Mouse (Mus musculus): ENCODE data around the gene Gm12695. TPM values are rescaled to one million over a fixed set of nuclear protein-coding genes. Genes with fewer than 3 reads are reported as not detected.

Gene Gm12695
- not detected in 2 replicates for polyA plus RNA-seq (2016; fragmentation: Nextera tagmentation; extraction: Ambion mirVana)

GRCm38 (mm10) chr4:96785086-96785485 lies at the start of gene Gm12695:
TSS of gene Gm12695 (minus strand) at chr4:96785186.
- DNase-seq (ENCODE audit: low spot score): no peak
- 92% methylated on average over 3 of the region's 3 CpGs for WGBS
- Histone ChIP-seq H3K27me3 (replicated peaks; ENCODE audit: low read depth, poor library complexity, severe bottlenecking) (no peaks in the 10 kb centered on the region), H3K27ac (replicated peaks) (no peak within 1 kb of the TSS), H3K4me3 (no peak within 1 kb of the TSS), H3K9me3 (no peaks in the 10 kb centered on the region), H3K4me1 (peaks cover 6% of the 10 kb centered on the region), H3K36me3 (replicated peaks) (no peaks in the 10 kb centered on the region)

GRCm38 (mm10) chr4:96825540-96826045 lies 40.6 kb upstream of the Gm12695 start:
- no peak for DNase-seq (ENCODE audit: low spot score)
- no peak overlapping the region for H3K27ac ChIP-seq (replicated peaks)
- H3K9me3 ChIP-seq: no peaks in the 10 kb centered on the region
- 80% methylated on average over 4 of the region's 4 CpGs for WGBS
- no peak overlapping the region for H3K4me3 ChIP-seq
- no peaks in the 10 kb centered on the region for H3K4me1 ChIP-seq
- no peaks in the 10 kb centered on the region for H3K27me3 ChIP-seq (replicated peaks; ENCODE audit: low read depth, poor library complexity, severe bottlenecking)
- H3K36me3 ChIP-seq (replicated peaks): no peaks in the 10 kb centered on the region

- H3K4me1 ChIP-seq: no peaks in the 10 kb centered on the region
- H3K9me3 ChIP-seq: no peaks in the 10 kb centered on the region
- no peaks in the 10 kb centered on the region for H3K27me3 ChIP-seq (replicated peaks; ENCODE audit: low read depth, poor library complexity, severe bottlenecking)
- WGBS: 82% methylated on average over 6 of the region's 6 CpGs
- no peak overlapping the region for H3K27ac ChIP-seq (replicated peaks)
- no peak overlapping the region for H3K4me3 ChIP-seq
- H3K36me3 ChIP-seq (replicated peaks): no peaks in the 10 kb centered on the region
- no peak for DNase-seq (ENCODE audit: low spot score)
Measured at GRCm38 (mm10) chr4:96806824-96807808, 22.1 kb upstream of the Gm12695 start.

- Histone ChIP-seq H3K36me3 (replicated peaks) (no peaks in the 10 kb centered on the region), H3K4me3 (no peak overlapping the region), H3K27ac (replicated peaks) (no peak overlapping the region), H3K9me3 (no peaks in the 10 kb centered on the region), H3K4me1 (no peaks in the 10 kb centered on the region), H3K27me3 (replicated peaks; ENCODE audit: low read depth, poor library complexity, severe bottlenecking) (no peaks in the 10 kb centered on the region)
- peak; percentile 9 for DNase-seq (ENCODE audit: low spot score)
- WGBS: 49% methylated on average over 7 of the region's 7 CpGs
Measured at GRCm38 (mm10) chr4:96799380-96800157, 14.6 kb upstream of the Gm12695 start.

GRCm38 (mm10) chr4:96797583-96797982 lies 12.6 kb upstream of the Gm12695 start:
- H3K36me3 ChIP-seq (replicated peaks): no peaks in the 10 kb centered on the region
- no peak overlapping the region for H3K4me3 ChIP-seq
- no peaks in the 10 kb centered on the region for H3K4me1 ChIP-seq
- WGBS: 79% methylated on average over 1 of the region's 1 CpGs
- no peak for DNase-seq (ENCODE audit: low spot score)
- no peaks in the 10 kb centered on the region for H3K27me3 ChIP-seq (replicated peaks; ENCODE audit: low read depth, poor library complexity, severe bottlenecking)
- no peaks in the 10 kb centered on the region for H3K9me3 ChIP-seq
- no peak overlapping the region for H3K27ac ChIP-seq (replicated peaks)

- Histone ChIP-seq H3K4me3 (no peak overlapping the region), H3K27ac (replicated peaks) (no peak overlapping the region), H3K27me3 (replicated peaks; ENCODE audit: low read depth, poor library complexity, severe bottlenecking) (no peaks in the 10 kb centered on the region), H3K36me3 (replicated peaks) (no peaks in the 10 kb centered on the region), H3K9me3 (no peaks in the 10 kb centered on the region), H3K4me1 (peaks cover 6% of the 10 kb centered on the region)
- no peak for DNase-seq (ENCODE audit: low spot score)
Measured at GRCm38 (mm10) chr4:96791301-96791700, 6.3 kb upstream of the Gm12695 start.

- H3K27me3 ChIP-seq (replicated peaks; ENCODE audit: low read depth, poor library complexity, severe bottlenecking): no peaks in the 10 kb centered on the region
- H3K36me3 ChIP-seq (replicated peaks): no peaks in the 10 kb centered on the region
- DNase-seq (ENCODE audit: low spot score): no peak
Measured at GRCm38 (mm10) chr4:96789905-96790304, 4.9 kb upstream of the Gm12695 start.

GRCm38 (mm10) chr4:96786610-96787009 lies 1.6 kb upstream of the Gm12695 start:
- Histone ChIP-seq H3K9me3 (no peaks in the 10 kb centered on the region), H3K27ac (replicated peaks) (no peak overlapping the region), H3K4me3 (no peak overlapping the region), H3K4me1 (peaks cover 6% of the 10 kb centered on the region), H3K27me3 (replicated peaks; ENCODE audit: low read depth, poor library complexity, severe bottlenecking) (no peaks in the 10 kb centered on the region), H3K36me3 (replicated peaks) (no peaks in the 10 kb centered on the region)
- peak; percentile 32 for DNase-seq (ENCODE audit: low spot score)
- 21% methylated on average over 7 of the region's 7 CpGs for WGBS

More at GRCm38 (mm10) chr4:96789905-96790304, 4.9 kb upstream of the Gm12695 start:
- 73% methylated on average over 3 of the region's 3 CpGs for WGBS
- no peak overlapping the region for H3K4me3 ChIP-seq
- no peak overlapping the region for H3K27ac ChIP-seq (replicated peaks)
- H3K4me1 ChIP-seq: peaks cover 6% of the 10 kb centered on the region
- H3K9me3 ChIP-seq: no peaks in the 10 kb centered on the region

GRCm38 (mm10) chr4:96772966-96773566 lies 11.9 kb downstream of the Gm12695 start:
- Histone ChIP-seq H3K27me3 (replicated peaks; ENCODE audit: low read depth, poor library complexity, severe bottlenecking) (no peaks in the 10 kb centered on the region), H3K4me3 (no peak overlapping the region), H3K27ac (replicated peaks) (no peak overlapping the region), H3K36me3 (replicated peaks) (no peaks in the 10 kb centered on the region), H3K4me1 (no peaks in the 10 kb centered on the region), H3K9me3 (no peaks in the 10 kb centered on the region)
- 77% methylated on average over 3 of the region's 3 CpGs for WGBS
- no peak for DNase-seq (ENCODE audit: low spot score)

GRCm38 (mm10) chr4:96766396-96766998 lies 18.5 kb downstream of the Gm12695 start:
- Histone ChIP-seq H3K4me3 (no peak overlapping the region), H3K27me3 (replicated peaks; ENCODE audit: low read depth, poor library complexity, severe bottlenecking) (no peaks in the 10 kb centered on the region), H3K27ac (replicated peaks) (no peak overlapping the region), H3K4me1 (no peaks in the 10 kb centered on the region), H3K36me3 (replicated peaks) (no peaks in the 10 kb centered on the region), H3K9me3 (no peaks in the 10 kb centered on the region)
- 72% methylated on average over 2 of the region's 2 CpGs for WGBS
- DNase-seq (ENCODE audit: low spot score): no peak

- Histone ChIP-seq H3K4me1 (no peaks in the 10 kb centered on the region), H3K36me3 (replicated peaks) (no peaks in the 10 kb centered on the region), H3K9me3 (no peaks in the 10 kb centered on the region), H3K4me3 (no peak overlapping the region), H3K27ac (replicated peaks) (no peak overlapping the region), H3K27me3 (replicated peaks; ENCODE audit: low read depth, poor library complexity, severe bottlenecking) (no peaks in the 10 kb centered on the region)
- WGBS: 67% methylated on average over 1 of the region's 1 CpGs
- no peak for DNase-seq (ENCODE audit: low spot score)
Measured at GRCm38 (mm10) chr4:96751953-96752352, 33.0 kb downstream of the Gm12695 start.

- no peak for DNase-seq (ENCODE audit: low spot score)
- no peaks in the 10 kb centered on the region for H3K36me3 ChIP-seq (replicated peaks)
- no peaks in the 10 kb centered on the region for H3K27me3 ChIP-seq (replicated peaks; ENCODE audit: low read depth, poor library complexity, severe bottlenecking)
- H3K4me3 ChIP-seq: no peak overlapping the region
- WGBS: 86% methylated on average over 3 of the region's 3 CpGs
- no peaks in the 10 kb centered on the region for H3K9me3 ChIP-seq
- no peaks in the 10 kb centered on the region for H3K4me1 ChIP-seq
- H3K27ac ChIP-seq (replicated peaks): no peak overlapping the region
Measured at GRCm38 (mm10) chr4:96740472-96740871, 44.5 kb downstream of the Gm12695 start.
